Mouse (Mus musculus): ENCODE measurements around the gene Mettl2. TPM values are rescaled to one million over a fixed set of nuclear protein-coding genes. Genes with fewer than 3 reads are reported as not detected.
"Not testable (repeated sequence)": the region's sequence is repeated elsewhere in the genome, so short reads cannot be mapped to it uniquely, and the experiment has no call there.

The Mettl2 gene
- total and polyA plus RNA-seq, 3 experiments: 59.9 to 61.7 TPM; not detected in 1

DNA sequence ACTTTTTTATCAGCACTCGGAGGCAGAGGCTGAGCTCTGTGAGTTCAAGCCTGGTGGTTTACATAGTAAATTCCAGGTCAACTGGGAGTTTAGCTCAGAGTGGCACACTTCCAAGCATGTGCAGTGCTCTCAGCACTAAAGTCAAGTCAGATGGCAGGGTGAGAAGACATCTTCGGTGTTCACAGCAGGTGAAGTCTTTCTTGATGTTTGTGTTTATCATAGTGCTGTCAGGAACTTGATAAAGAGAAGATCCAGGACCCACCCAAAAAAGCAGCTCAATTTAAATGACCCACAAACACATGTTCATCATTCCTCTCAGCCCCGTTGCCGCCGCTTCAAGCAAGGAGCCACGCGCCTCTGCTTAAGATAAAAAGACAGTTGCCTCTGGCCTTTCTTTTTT lies 9.5 kb downstream of the Mettl2 start:
- no peak for TF ChIP-seq CHD1 (IDR thresholded peaks at IDR 0.05; ENCODE audit: low read depth, low read length)
- TF ChIP-seq KAT2A (conservative IDR thresholded peaks at IDR 0.05; ENCODE audit: low read depth, low read length): no peak
- no peak for TF ChIP-seq MYB (IDR thresholded peaks at IDR 0.05; ENCODE audit: low read depth, low read length)
- no peak for TF ChIP-seq MEF2A (IDR thresholded peaks at IDR 0.05; ENCODE audit: extremely low read depth, insufficient replicate concordance, low read depth, low read length, poor library complexity, severe bottlenecking)
- TF ChIP-seq GATA1 (IDR thresholded peaks at IDR 0.05; ENCODE audit: low read depth, low read length): no peak
- TF ChIP-seq POLR2AphosphoS5 (IDR thresholded peaks at IDR 0.05; ENCODE audit: borderline replicate concordance, low read depth, low read length): no peak
- TF ChIP-seq UBTF (IDR thresholded peaks at IDR 0.05; ENCODE audit: borderline replicate concordance, insufficient read depth, low read depth, low read length): no peak
- TF ChIP-seq SIN3A (IDR thresholded peaks at IDR 0.05; ENCODE audit: low read length): no peak
- TF ChIP-seq BHLHE40 (IDR thresholded peaks at IDR 0.05; ENCODE audit: borderline replicate concordance, low read depth, low read length): no peak
- no peak for TF ChIP-seq USF2 (IDR thresholded peaks at IDR 0.05; ENCODE audit: borderline replicate concordance in 1 of 2, insufficient read depth in 1 of 2, low read depth in 1 of 2, low read length in 2 of 2)
- H3K27me3 ChIP-seq (ENCODE audit: control insufficient read depth in 1 of 2, insufficient read depth in 2 of 2, low read length in 2 of 2): no peaks in the 10 kb centered on the region
- H3K9me3 ChIP-seq (replicated peaks; ENCODE audit: insufficient read depth, low read length): no peaks in the 10 kb centered on the region
- H3K9ac ChIP-seq (ENCODE audit: control insufficient read depth, low read depth, low read length, poor library complexity, severe bottlenecking): no peak overlapping the region
- peaks cover 0 to 24% of the 10 kb centered on the region in 2 experiments; a peak in 2 of 4 replicates for H3K36me3 ChIP-seq (ENCODE audit: control insufficient read depth in 1 of 2, insufficient read depth in 2 of 2, low read length in 2 of 2)
- no peaks in the 10 kb centered on the region for H3K4me1 ChIP-seq (ENCODE audit: control insufficient read depth in 1 of 2, insufficient read depth in 2 of 2, low read length in 2 of 2)
- no peak overlapping the region for H3K27ac ChIP-seq (ENCODE audit: control insufficient read depth, low read depth, low read length)
- H3K4me3 ChIP-seq (ENCODE audit: control insufficient read depth in 1 of 2, insufficient read depth in 1 of 2, low read depth in 2 of 2, low read length in 2 of 2): no peak overlapping the region
- no peak for DNase-seq (ENCODE audit: low read depth, low spot score)
- H3K79me2 ChIP-seq (ENCODE audit: control insufficient read depth, insufficient read depth, low read length, poor library complexity): no peaks in the 10 kb centered on the region

DNA sequence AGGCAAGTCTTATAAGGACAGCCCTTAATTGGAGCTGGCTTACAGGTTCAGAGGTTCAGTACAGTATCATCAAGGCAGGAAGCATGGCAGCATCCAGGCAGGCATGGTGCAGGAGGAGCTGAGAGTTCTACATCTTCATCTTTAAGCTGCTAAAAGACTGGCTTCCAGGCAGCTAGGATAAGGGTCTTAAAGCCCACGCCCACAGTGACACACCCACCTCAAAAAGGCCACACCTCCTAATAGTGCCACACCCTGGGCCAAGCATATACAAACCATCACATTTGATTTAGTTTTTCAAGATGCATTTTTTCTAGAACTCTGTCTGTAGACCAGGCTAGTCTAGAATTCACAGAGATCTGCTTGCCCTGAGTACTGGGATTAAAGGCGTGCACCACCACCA lies 11.0 kb downstream of the Mettl2 start:
- not testable (repeated sequence) for H3K4me3 ChIP-seq (ENCODE audit: control insufficient read depth in 1 of 2, insufficient read depth in 1 of 2, low read depth in 2 of 2, low read length in 2 of 2); H3K9ac ChIP-seq (ENCODE audit: control insufficient read depth, low read depth, low read length, poor library complexity, severe bottlenecking); H3K27me3 ChIP-seq (ENCODE audit: control insufficient read depth in 1 of 2, insufficient read depth in 2 of 2, low read length in 2 of 2); H3K27ac ChIP-seq (ENCODE audit: control insufficient read depth, low read depth, low read length); H3K79me2 ChIP-seq (ENCODE audit: control insufficient read depth, insufficient read depth, low read length, poor library complexity); H3K4me1 ChIP-seq (ENCODE audit: control insufficient read depth in 1 of 2, insufficient read depth in 2 of 2, low read length in 2 of 2); DNase-seq (ENCODE audit: low read depth, low spot score); H3K9me3 ChIP-seq (replicated peaks; ENCODE audit: insufficient read depth, low read length)
- TF ChIP-seq POLR2A (IDR thresholded peaks at IDR 0.05; ENCODE audit: control insufficient read depth in 1 of 2, insufficient read depth in 1 of 2, low read depth in 1 of 2, low read length in 2 of 2, poor library complexity in 1 of 2): 0 out of 4 replicates have a peak, but pooled peaks of 1 of the 2 experiments have one; percentile 7
- peaks cover 0 to 22% of the 10 kb centered on the region in 2 experiments; a peak in 2 of 4 replicates for H3K36me3 ChIP-seq (ENCODE audit: control insufficient read depth in 1 of 2, insufficient read depth in 2 of 2, low read length in 2 of 2)

DNA sequence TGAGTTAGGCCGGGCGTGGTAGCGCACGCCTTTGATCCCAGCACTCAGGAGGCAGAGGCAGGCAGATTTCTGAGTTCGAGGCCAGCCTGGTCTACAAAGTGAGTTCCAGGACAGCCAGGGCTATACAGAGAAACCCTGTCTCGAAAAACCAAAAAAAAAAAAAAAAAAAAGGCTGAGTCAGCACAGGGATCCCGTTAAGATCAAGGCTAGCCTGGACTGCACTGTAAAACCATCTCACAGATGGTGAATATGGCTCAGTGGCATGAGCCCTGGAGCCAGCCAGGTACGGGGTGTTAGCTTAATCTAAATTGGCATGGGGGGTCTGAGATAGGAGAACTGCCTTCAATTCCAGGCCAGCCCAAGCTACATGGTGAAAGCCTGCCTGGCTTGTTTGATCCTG lies 14.3 kb downstream of the Mettl2 start:
- not testable (repeated sequence) for H3K36me3 ChIP-seq (ENCODE audit: control insufficient read depth in 1 of 2, insufficient read depth in 2 of 2, low read length in 2 of 2); H3K27ac ChIP-seq (ENCODE audit: control insufficient read depth, low read depth, low read length); H3K27me3 ChIP-seq (ENCODE audit: control insufficient read depth in 1 of 2, insufficient read depth in 2 of 2, low read length in 2 of 2); H3K9ac ChIP-seq (ENCODE audit: control insufficient read depth, low read depth, low read length, poor library complexity, severe bottlenecking); H3K79me2 ChIP-seq (ENCODE audit: control insufficient read depth, insufficient read depth, low read length, poor library complexity); H3K4me3 ChIP-seq (ENCODE audit: control insufficient read depth in 1 of 2, insufficient read depth in 1 of 2, low read depth in 2 of 2, low read length in 2 of 2); DNase-seq (ENCODE audit: low read depth, low spot score); H3K9me3 ChIP-seq (replicated peaks; ENCODE audit: insufficient read depth, low read length); H3K4me1 ChIP-seq (ENCODE audit: control insufficient read depth in 1 of 2, insufficient read depth in 2 of 2, low read length in 2 of 2)
- TF ChIP-seq MAFK (IDR thresholded peaks at IDR 0.05; ENCODE audit: borderline replicate concordance, low read depth, low read length): peak; percentile 89
- peak; percentile 77 for TF ChIP-seq ZNF384 (IDR thresholded peaks at IDR 0.05; ENCODE audit: low read depth, low read length)
